Mouse (Mus musculus) central nervous system, embryonic 18 days (tissue): Measurements from ENCODE around the gene Mief1. TPM values are rescaled to one million over a fixed set of nuclear protein-coding genes. Genes with fewer than 3 reads are reported as not detected.

Experiments
- polyA plus RNA-seq: library from polyadenylated mRNA; depleted of rRNA; stranded (reverse); fragments of >200 nt; gene quantifications from 2 replicates; pipeline ENCODE4 v1.2.3, GENCODE M21; 2012; rRNA removed

The Mief1 gene
- polyA plus RNA-seq = 12.3 and 13.4 TPM in 2 replicates

DNA sequence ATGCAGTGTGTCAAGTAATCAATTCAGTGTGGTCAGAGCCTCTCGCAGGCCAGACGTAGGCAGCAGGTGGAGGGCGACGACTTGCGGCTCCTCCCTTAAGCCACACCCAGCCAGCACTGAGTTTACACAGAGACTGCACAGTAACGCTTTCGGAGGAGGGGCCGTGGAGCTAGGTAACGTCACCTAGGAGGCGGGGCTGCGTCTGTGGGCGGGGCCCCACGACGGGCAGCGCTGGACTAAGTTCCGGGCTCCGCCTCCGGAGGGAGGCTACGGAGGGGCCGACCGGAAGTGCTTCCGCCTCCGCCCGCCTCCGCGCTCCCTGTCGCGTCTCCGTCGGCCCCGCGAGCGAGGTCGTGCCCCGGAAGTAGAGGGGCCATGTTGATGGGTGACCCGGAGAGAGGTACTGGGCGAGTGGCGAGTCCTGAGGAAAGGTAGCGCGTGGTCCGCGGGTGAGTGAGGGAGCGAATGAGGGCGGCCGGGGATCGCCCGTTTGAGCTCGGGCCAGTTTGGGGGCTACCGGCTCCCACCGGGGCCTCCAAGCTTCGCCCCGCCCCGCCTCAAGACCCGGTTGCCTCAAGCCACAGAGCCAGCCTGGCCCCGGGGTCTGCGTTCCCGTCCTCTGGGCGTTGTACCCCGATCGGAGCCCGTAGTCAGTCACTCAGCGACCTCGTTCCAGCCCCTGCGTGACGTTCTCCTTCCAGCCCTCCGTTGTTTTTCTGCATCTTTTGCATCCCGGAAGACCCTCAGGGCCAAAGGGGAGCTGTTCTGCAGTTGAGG lies at the start of gene Mief1:
TSS of gene Mief1 (plus strand) at position 286 of the 777 bp plus-strand sequence.

DNA sequence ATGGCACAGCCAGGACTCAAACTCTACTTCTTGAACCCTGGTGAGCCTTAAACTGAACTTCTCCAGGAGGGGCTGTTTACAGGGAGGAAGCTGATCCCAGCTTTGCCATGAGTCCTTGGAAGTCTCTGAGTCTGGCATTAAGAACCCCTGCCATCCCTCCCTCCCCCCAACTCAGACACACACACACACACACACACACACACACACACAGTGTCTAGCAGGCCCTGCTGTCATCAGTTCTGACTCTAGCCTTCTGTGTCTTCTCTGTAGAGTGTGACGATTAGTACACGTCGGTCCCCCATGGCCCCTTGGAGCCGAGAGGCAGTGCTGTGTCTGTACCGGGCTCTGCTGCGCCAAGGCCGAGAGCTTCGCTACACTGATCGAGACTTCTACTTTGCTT lies 1.7 kb downstream of the Mief1 start, which contains the start of gene AC140267.1:
TSS of gene AC140267.1 (plus strand) at position 301 of the 400 bp plus-strand sequence.

DNA sequence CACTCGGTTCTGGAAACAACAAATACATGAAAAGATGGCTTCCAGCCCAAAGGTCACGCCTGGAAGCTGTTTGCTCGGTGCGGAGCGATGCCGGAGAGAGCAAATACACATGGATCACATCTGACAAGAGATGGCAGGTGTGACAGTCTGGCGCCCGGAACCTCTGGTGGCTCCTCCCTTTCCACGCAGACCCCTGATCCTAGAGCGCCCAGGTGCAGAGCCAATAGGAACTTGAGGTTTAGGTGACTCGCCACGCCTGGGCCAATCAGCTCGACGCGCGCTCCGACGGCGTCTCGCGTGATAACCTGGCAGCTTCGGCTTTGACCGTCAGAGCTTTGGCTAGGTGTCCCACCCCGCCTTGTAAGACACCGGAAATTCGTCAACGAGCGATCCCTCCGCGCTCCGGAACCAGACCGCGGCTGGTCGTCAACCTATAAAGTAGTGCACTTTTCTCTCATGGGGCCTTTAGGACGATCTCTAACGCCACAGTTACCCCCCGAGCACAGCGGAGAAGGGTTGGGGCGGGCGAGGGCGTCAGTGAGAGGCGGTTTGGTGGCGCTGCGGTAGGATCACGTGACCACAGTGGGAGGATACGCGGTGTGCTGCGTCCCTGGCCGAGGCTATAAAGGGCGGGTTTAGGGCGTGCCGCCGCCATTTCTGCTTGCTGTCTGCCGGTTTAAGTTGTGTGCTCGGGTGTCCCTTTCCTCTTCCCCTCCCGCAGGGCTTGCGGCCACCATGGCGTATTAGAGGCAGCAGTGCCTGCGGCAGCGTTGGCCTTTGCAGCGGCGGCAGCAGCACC lies 21.2 kb downstream of the Mief1 start, which contains the start of gene Atf4:
TSS of gene Atf4 (plus strand) at position 338 of the 799 bp plus-strand sequence.

DNA sequence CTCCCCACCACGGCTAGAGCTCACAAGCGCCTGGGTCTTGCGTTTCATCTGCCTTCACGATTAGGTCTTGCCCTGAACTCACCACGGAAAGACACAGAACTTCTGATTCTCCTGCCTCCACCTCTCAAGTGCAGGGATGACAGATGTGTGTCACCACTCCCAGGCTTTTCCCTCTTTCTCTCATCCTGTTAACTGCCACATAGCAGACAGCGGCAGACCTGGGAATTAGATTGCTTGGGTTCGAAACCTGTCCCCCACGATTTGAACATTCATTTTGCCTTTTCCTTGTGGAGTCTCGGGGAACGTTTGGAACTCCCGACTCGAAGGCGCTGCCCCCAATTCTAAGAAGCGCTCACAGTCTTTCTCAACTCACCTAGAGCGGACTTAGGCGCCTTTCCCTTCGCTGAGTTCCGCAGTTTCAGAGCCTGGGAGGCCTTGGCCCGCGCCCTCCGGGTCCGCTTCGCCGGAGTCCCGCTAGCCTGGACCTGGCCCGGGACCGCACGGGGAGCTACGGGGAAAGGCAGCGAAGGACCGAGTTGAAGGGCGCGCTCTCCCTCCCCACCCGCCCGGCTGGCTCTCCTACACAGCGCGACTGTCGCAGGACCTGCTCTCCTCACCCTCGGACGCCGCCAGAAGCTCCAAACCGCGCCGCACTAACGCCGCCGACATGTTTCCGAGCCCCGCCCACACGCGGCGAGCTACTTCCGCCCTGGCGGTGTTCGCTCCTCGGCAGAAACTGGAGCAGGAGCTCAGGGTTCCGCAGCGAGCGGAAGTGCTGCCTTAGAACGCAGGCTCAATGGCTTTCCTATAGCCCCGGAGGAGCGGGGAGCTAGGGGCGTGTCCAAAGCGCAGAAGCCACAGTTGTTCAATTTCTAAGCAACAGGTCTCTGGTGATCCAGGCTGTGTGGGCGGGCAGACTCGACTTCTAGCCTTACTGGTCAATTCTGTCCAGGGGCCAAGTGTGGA lies 30.1 kb downstream of the Mief1 start, which contains the start of gene Rps19bp1:
TSS of gene Rps19bp1 (minus strand) at position 706 of the 966 bp plus-strand sequence.

DNA sequence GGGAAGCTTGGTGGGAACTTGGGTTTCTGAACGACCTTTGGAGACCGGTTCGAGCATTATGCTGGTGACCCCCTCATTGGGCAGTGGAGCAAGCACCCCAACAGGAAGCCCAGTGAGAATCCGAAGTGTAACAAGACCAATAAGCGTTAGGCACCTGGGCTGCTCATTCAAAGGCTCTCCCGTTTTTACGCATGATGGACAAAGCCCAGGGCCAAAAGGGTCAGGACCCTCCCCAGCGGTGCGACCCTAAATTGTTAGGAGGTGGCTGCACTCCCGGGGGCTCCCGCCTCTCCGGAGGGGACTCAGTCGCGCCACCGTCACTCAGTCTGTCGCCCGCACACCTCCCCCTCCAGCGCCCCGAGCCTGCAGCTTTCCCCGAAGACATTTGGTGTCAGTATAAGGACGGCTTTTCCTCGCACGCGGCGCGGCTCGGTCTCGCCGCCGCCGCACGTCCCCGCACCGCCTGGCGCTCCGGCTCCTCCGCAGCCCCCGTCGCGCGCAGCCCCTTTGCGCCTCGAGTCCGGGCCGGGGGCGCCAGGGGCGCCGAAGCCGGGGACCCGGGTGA lies 53.1 kb downstream of the Mief1 start, which contains the start of gene Cacna1i:
TSS of gene Cacna1i (plus strand) at position 388 of the 565 bp plus-strand sequence.

Other genes starting within 250 kb of the Mief1 start
- gene Pdgfb, start 219.0 kb upstream of the Mief1 start, polyA plus RNA-seq = 15.5 and 16.1 TPM in 2 replicates
- 105 TPM in 2 replicates for gene Syngr1, start 142.7 kb upstream of the Mief1 start, polyA plus RNA-seq
- 1,019 and 1,030 TPM in 2 replicates for gene Rpl3, start 142.2 kb upstream of the Mief1 start, polyA plus RNA-seq
- gene Tab1, start 100.9 kb upstream of the Mief1 start, polyA plus RNA-seq = 38.0 and 41.0 TPM in 2 replicates
- gene Mgat3, start 60.3 kb upstream of the Mief1 start, polyA plus RNA-seq = 58.1 and 59.4 TPM in 2 replicates
- gene AC140267.1, start 1.8 kb downstream of the Mief1 start, polyA plus RNA-seq = not detected in 2 replicates
- gene Atf4, start 21.2 kb downstream of the Mief1 start, polyA plus RNA-seq = 247 and 262 TPM in 2 replicates
- 64.5 and 65.5 TPM in 2 replicates for gene Rps19bp1, start 30.3 kb downstream of the Mief1 start, polyA plus RNA-seq
- gene Cacna1i, start 53.2 kb downstream of the Mief1 start, polyA plus RNA-seq = 6.5 and 8.1 TPM in 2 replicates